Mouse (Mus musculus) CD4-positive, CD25-positive, alpha-beta regulatory T cell, adult 4 months (primary cell): ENCODE data around the gene Rasl10b. TPM values are rescaled to one million over a fixed set of nuclear protein-coding genes. Genes with fewer than 3 reads are reported as not detected.

Source experiments
- ATAC-seq: one replicate; pipeline ENCODE4 v1.8.0; 2017
- polyA plus RNA-seq, 2 experiments: library from polyadenylated mRNA; unstranded; fragments of 100-300 nt; shearing (Covaris generic); gene quantifications; one replicate each; pipeline ENCODE4 v1.2.1; 2017

Gene Rasl10b
- polyA plus RNA-seq = not detected

GRCm38 (mm10) chr11:83409087-83409754, at the start of gene Rasl10b:
Gene Rasl10b, plus strand, starts transcription at chr11:83409137.
- ATAC-seq = no peak

DNA sequence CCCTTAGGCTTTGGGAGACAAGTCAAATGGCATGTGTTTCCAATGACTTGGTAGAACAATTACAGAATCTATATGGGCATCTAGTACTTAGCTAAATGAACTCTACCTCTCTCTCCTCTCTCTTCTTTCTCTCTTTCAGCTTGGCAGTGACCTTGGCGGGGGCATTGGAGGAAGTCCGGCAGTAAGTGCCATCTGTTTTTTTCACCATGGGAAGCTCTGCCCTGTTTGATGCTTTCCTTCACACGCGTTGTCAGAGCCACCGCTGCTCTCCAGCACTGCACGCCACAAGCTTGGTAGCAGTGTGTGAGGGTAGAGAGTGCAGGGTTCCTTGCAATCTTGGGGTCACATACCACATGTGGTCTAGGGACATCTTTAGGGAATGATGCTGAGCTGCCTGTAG, 44.3 kb upstream of the Rasl10b start:
- ATAC-seq = no peak

DNA sequence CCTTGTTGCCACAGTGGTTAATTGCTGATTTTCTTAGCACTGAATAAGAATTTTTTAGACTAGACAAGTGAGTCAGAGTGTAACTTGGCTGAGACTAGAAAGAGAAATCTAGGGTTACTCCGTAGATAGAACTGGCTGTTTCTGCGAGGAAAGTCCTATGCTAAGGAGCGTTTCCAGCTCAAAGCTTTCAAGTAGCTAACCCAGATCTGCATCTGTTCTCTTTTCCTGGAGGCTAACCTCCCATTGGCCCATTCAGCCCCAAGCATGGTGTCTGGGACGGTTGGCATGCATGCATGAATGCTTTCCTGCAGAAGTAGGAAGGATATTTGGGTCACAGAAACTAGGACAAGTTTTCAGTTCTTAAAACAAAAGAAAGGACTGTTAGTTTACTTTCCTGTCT, 37.7 kb upstream of the Rasl10b start:
- no peak for ATAC-seq

DNA sequence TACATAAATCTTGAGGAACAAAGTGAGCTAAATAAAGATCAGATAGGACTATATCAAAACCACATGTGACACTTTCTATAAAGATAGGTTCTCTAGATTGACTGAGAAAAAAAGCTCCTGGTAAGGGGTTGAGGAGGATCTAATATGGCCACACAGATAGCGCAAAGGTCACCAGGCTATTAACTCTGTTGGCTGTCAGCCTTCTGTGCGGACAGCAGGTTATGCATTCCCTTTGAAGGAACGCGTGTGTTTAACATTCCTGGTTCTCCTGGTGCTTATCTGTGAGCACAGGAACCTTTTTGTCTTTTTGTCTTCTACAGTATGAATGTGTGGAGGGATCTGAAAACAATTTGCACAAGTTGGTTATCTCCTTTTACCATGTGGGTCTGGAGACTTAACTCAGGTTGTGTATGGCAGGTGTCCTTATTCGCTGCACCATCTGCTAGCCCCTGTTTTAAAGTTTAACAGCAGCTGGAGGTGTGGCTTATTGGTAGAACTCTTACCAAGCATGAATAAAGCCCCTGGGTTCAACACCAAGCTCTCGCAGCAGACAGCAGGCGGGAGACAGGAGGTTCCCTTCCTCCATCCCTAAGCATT, 29.1 kb upstream of the Rasl10b start:
- no peak for ATAC-seq

GRCm38 (mm10) chr11:83382876-83383531, 25.9 kb upstream of the Rasl10b start:
- ATAC-seq = no peak

- ATAC-seq = no peak
Observed at GRCm38 (mm10) chr11:83383532-83383887, 25.4 kb upstream of the Rasl10b start.

DNA sequence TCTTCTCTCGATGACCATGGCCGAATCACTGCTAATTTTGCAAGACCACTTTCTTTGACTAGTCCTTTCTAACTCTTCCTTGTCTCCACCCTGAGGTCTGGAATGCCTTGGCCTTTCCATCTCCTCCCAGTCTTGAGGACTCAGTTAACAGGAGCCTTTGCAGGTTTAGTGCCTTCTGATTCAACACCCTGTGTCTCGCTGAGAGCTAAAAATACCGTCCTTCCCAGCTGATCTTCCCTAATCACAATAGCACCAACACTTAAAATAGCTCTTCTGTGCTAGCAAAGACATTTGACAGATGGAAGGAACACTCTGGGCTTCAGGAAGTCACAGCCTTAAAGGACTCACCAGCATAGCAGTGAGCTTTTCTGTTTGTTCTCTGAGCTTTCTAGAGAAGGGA, 15.9 kb upstream of the Rasl10b start:
- ATAC-seq = no peak

- ATAC-seq = no peak
Observed at GRCm38 (mm10) chr11:83394802-83395439, 14.0 kb upstream of the Rasl10b start.

- no peak for ATAC-seq
Observed at GRCm38 (mm10) chr11:83397626-83398025, 11.3 kb upstream of the Rasl10b start.

DNA sequence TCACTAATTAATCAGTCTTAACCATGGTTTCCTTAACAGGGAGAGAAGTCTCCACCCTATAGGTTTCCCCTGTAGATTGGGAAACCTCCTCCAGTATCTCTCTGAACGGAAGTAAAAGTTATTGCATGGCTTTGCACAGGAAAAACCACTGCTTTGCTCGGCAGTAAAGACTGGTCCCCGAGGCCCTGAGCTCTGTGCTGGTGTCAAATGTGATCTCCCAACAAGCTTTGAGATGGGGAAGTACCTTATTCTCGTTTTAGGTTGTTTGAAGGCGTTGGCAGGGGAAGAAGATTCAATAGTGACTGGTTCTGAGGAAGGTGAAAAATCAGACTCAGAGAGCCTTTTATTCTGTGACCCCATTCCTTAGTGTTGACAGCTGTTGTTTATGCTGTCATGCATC, 10.2 kb upstream of the Rasl10b start:
- ATAC-seq = no peak

DNA sequence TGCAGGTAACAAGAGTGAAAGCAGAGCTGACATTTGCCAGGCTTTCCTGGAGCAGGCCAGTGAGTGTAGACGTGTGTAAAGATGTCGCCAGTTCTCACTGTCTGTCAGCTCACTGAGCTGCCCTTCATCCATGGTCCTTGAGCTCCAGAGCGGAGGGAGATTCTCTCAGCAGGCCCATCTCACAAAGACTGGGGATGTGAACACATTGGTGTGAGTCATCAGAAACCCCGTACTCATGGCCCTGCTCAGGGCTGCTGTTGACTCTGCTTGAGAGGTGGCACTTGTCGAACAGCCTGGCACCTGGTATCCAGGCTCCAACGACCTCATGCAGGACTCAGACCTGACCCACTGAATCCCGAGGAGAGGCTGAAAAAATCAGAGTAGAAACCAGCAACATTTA, 5.2 kb upstream of the Rasl10b start:
- ATAC-seq = no peak

- ATAC-seq = no peak
Observed at GRCm38 (mm10) chr11:83406391-83406790, 2.5 kb upstream of the Rasl10b start.

DNA sequence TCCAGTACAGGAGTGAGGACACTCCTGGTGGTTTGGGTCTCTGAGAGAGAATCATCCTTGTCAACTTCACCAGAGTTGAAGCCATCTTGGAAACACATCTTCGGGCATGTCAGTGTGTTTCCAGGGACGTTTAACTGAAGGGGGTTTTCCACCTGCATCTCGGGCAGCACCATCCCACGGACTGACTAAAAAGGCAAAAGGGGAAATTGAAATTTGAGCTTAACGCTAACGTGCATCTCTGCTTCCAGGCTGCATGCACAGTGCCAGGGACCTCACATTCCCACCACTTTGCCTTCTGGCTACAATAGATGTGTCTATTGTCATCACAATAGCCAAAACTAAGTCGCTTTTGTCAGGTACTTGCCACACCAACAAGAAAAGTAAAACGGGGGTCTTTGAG, 695 bp upstream of the Rasl10b start:
- ATAC-seq = no peak

DNA sequence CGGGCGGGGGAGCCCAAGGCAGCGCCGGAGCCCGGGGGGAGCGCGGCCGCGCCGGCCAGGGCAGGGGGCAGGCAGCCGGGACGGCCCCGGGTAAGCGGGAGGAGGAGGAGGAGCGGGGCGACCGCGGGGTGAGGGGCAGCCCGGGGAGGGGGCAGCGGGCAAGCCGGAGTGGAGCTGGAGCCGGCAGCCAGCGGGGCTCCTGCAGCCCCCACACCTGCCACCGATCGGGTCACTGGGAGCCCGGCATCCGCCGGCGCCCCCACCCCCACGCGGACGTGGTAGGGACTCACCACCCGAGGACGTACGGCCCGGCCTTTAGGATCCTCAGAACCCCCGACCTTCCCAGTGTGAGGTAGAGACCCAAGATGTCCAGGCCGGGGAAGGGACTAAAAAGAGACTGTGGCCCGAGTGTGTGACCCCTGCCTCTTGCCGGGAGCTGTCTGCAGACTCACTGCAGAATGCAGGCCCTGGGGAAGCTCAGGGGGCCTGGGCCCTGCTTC, 905 bp downstream of the Rasl10b start:
- ATAC-seq = no peak

DNA sequence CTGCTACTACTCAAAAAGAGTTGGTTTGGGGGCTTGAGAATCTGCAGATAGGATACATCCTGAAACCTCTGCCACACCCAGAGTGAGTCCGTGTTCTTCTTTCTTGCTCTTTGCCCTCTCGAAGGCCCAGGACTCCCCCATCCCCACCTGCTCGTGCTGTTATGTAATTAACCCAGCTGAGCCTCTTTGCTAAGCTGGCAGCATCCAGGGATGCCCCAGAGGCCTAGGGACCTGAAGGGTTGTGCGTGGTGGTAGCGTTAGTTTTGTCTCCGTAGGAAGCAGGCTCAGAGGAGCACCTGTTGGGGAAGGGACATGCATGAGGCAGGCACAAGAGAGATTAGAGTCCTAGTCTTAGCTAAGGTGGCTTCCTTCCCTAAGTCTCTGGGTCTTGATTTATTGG, 1.6 kb downstream of the Rasl10b start:
- ATAC-seq = no peak

DNA sequence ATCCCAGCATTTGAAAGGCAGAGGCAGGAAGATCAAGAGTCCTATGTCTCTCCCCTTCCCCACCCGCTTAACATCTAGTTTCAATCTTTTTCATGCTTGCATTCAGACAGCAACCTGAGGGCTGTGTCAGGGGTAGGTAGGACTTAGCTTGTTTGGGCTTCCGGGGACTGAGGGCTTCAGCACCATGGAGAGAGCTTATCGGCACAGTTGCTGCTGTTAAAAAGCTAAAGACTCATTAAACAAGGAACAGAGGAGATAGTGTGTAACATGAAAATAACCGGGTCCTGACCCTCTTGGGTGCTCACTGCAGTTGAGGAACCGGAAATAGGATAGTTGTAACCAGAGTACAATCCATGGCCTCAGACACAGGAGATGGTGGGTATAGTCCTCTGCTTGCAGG, 8.1 kb downstream of the Rasl10b start:
- no peak for ATAC-seq

- no peak for ATAC-seq
Observed at GRCm38 (mm10) chr11:83417708-83418107, 8.8 kb downstream of the Rasl10b start.

GRCm38 (mm10) chr11:83418566-83418965, 9.6 kb downstream of the Rasl10b start:
- no peak for ATAC-seq

GRCm38 (mm10) chr11:83420338-83420737, 11.4 kb downstream of the Rasl10b start:
- ATAC-seq = no peak

DNA sequence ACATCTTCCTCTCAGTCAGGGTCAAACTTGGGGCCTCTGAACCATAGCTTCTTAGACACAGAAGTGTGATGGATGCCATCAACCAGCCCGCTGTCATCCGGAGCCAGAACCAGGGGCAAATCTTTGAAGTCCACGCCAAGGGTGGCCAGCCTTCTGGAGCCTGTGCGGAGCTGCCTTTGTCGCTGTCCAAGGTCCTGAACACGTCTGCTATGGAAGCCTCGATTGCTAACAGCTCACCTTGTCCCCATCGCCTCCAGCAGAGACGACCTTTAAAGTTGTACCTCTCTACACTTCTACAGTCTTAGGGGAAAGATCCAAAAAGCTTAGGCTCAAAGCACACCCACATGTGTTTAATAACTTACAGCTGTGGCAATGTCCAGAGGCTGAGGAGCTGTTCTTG, 12.4 kb downstream of the Rasl10b start:
- ATAC-seq = no peak

- no peak for ATAC-seq
Observed at GRCm38 (mm10) chr11:83424681-83425080, 15.7 kb downstream of the Rasl10b start.

GRCm38 (mm10) chr11:83426964-83427363, 18.0 kb downstream of the Rasl10b start:
- no peak for ATAC-seq

GRCm38 (mm10) chr11:83429355-83429754, 20.4 kb downstream of the Rasl10b start, which contains the start of gene Gas2l2:
Gene Gas2l2, minus strand, starts transcription at chr11:83429455.
- ATAC-seq = no peak

DNA sequence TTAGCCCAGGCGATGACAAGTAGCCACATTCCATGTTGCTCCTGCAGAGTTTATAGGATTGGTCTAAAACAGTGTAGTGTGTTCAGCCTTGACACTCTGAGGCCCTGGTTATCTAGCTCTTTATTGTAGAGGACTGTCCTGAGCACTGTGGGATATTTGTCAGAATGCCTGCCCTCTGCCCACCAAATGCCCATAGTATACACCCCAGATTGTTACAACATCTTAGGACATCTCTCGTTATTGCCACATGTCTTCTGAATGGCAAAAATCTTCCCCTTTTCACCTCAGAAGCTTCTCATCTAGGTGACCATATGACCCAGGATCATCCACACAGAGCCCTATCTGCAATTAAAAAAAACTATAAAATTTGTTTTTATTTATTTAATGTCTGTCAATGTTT, 23.6 kb downstream of the Rasl10b start:
- ATAC-seq = no peak
